Mouse (Mus musculus): ENCODE results near the gene Dnpep. TPM values are rescaled to one million over a fixed set of nuclear protein-coding genes. Genes with fewer than 3 reads are reported as not detected.

Dnpep gene
- polyA plus RNA-seq, 1 experiment from 2014 or later = 111 TPM

DNA sequence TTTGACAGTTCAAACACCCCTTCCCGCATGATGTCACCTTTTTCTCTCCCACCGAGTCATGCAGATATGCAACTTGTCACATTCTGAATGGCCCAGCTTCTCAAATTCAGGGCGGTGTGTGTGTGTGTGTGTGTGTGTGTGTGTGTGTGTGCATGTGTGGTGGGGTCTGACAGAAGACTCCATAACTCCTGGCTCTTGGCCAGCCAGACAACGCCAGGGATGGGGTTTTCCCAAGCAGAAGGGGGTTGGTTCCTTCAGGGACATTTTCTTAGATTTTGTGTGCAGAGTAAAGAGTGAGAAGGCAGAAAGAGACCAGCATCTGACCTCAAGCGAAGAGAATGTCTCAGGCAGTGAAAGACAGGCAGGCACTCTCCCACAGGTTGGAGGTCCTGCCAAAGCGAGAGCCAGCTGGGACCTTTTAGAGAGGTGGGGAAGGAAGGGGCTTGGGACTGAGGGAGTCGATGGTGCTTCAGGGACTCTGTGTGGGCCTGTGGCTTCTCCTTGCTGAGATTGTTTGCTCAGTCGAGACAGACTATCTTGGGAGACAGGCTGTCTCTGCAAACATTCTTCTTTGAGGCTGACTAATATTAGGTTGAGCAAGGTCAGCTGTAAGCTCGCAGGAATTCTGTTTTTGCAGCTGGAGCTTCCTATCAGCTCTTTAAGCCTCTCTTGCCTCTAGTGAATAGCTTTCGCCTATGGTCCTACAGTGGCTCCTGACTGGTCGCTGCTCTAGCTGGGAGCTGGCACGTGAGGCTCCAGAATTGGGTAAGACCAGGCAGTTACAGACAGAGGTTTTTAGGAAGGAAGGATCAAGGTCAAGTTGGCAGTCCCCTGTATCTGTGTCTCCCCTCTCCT is 25.1 kb downstream of the Dnpep start:
- 57% methylated on average over 12 of the region's 12 CpGs for WGBS
- H3K9me3 ChIP-seq = no peaks in the 10 kb centered on the region
- H3K9ac ChIP-seq (replicated peaks) = no peak overlapping the region
- H3K27ac ChIP-seq = 0 out of 2 replicates have a peak overlapping the region, but pooled peaks have one; percentile 50
- ATAC-seq (ENCODE audit: insufficient number of reproducible peaks, insufficient read depth, low FRiP score, low TSS enrichment, low read depth) = no peak
- H3K27me3 ChIP-seq = no peaks in the 10 kb centered on the region
- H3K36me3 ChIP-seq = no peaks in the 10 kb centered on the region
- no peak overlapping the region for H3K4me2 ChIP-seq
- H3K4me3 ChIP-seq (replicated peaks) = no peak overlapping the region
- H3K4me1 ChIP-seq (replicated peaks) = peaks cover 16% of the 10 kb centered on the region

DNA sequence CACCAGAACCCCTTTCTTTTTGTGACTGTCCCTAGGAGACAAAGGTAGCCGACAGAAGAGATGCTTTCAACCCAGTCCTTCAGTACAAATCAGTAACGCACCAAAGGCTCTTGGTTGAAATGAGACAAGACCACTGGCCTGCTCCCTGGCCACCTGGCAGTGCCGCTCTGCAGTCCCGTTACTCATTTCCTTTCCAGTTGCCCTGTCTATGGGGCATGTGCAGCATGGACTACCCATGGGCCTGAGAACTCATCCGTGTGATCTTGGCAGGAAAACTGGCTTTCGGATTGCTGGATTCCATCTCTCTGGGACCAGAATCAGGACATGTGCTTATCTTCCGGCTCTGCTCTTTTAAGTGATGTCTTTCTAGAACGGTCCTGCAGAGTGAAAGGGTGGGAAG is 26.5 kb downstream of the Dnpep start:
- Histone ChIP-seq H3K27ac (no peak overlapping the region), H3K36me3 (no peaks in the 10 kb centered on the region)
- WGBS = 89% methylated on average over 8 of the region's 8 CpGs

DNA sequence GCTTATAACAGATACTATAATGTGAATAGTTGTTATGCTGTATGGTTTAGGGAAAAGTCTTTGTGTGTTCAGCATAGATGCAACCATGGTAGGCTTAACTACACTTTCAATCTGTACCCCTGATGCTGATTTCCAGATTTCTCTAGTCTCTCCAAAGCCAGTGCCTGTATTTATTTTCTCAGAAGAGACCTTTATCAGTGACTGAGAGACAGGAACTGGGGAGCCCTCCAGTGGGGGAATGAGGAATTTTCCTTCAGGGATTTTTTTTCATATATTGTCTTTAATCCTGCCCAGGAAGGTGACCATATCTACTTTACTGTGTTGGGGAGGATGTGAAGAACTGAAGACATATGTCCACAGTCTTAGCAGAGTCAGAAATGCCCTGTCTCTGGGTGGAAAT is 27.2 kb downstream of the Dnpep start:
- H3K9ac ChIP-seq (replicated peaks) = no peak overlapping the region
- peaks cover 16% of the 10 kb centered on the region for H3K4me1 ChIP-seq (replicated peaks)
- ATAC-seq (ENCODE audit: insufficient number of reproducible peaks, insufficient read depth, low FRiP score, low TSS enrichment, low read depth) = no peak
- H3K4me3 ChIP-seq (replicated peaks) = no peak overlapping the region
- H3K27me3 ChIP-seq = peaks cover 3% of the 10 kb centered on the region; the same call in 1 of the 2 replicates
- no peak overlapping the region for H3K27ac ChIP-seq
- no peaks in the 10 kb centered on the region for H3K36me3 ChIP-seq
- no peaks in the 10 kb centered on the region for H3K9me3 ChIP-seq
- H3K4me2 ChIP-seq = no peak overlapping the region

More for the DNA sequence above, 26.5 kb downstream of the Dnpep start:
- Histone ChIP-seq H3K4me3 (replicated peaks) (no peak overlapping the region), H3K4me1 (replicated peaks) (peaks cover 16% of the 10 kb centered on the region), H3K4me2 (no peak overlapping the region), H3K27me3 (no peaks in the 10 kb centered on the region), H3K9ac (replicated peaks) (no peak overlapping the region; the same call in 1 of the 2 replicates), H3K9me3 (no peaks in the 10 kb centered on the region)
- no peak for ATAC-seq (ENCODE audit: insufficient number of reproducible peaks, insufficient read depth, low FRiP score, low TSS enrichment, low read depth)

DNA sequence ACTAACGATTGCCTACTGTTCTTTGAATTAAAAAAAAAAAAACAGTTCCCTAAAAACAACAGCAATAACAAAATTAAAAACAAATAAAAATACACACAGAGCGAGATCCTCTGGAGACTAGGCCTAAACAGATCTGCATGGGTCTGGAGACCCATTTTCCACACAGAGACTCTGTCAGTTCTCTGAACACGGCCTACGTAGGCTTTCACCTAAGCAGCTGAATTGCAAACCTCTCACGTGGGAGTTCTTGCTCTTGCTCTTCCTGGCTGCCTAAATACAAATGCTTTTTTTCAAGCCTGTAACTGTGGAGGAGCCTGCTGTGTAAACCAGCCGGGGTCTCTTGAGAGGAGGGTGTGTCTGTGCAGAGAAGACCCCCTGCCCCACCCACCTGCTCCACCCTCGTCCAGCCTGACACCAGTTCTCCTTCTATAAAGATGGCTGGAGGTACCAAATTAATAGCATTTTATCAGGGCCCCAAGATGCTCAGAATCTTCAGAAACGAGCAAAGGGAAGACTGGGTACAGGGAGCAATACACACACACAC is 27.8 kb downstream of the Dnpep start:
- peaks cover 16% of the 10 kb centered on the region for H3K4me1 ChIP-seq (replicated peaks)
- H3K9me3 ChIP-seq = no peaks in the 10 kb centered on the region
- no peak overlapping the region for H3K27ac ChIP-seq
- WGBS = 61% methylated on average over 8 of the region's 8 CpGs
- H3K9ac ChIP-seq (replicated peaks) = no peak overlapping the region
- H3K4me3 ChIP-seq (replicated peaks) = no peak overlapping the region
- no peaks in the 10 kb centered on the region for H3K36me3 ChIP-seq
- no peak for ATAC-seq (ENCODE audit: insufficient number of reproducible peaks, insufficient read depth, low FRiP score, low TSS enrichment, low read depth)
- no peak overlapping the region for H3K4me2 ChIP-seq
- H3K27me3 ChIP-seq = peaks cover 3% of the 10 kb centered on the region; the same call in 1 of the 2 replicates

DNA sequence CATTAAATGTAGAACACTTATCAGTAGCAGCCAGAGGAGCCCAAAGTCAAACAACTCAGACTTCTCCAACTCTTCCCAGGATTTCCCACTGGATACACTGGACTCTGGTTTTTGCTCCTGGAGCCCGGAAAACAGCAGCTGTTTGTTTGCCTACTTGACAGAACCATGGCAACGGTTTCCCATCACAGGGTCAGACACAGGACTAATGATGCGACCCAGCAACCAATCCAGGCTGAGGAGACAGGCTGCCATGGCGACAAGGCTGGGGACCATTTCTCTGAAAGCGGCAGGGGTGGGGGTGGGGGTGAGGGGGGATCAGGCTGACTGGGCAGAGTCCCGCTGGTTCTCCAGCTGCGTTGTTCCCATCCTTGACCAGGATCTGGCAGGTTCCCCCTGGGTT is 28.4 kb downstream of the Dnpep start:
- Histone ChIP-seq H3K9ac (replicated peaks) (no peak overlapping the region), H3K27ac (no peak overlapping the region), H3K4me3 (replicated peaks) (no peak overlapping the region), H3K36me3 (no peaks in the 10 kb centered on the region), H3K9me3 (no peaks in the 10 kb centered on the region), H3K4me2 (no peak overlapping the region), H3K4me1 (replicated peaks) (peaks cover 16% of the 10 kb centered on the region), H3K27me3 (peaks cover 3% of the 10 kb centered on the region; the same call in 1 of the 2 replicates)
- WGBS = 15% methylated on average over 7 of the region's 7 CpGs
- no peak for ATAC-seq (ENCODE audit: insufficient number of reproducible peaks, insufficient read depth, low FRiP score, low TSS enrichment, low read depth)

DNA sequence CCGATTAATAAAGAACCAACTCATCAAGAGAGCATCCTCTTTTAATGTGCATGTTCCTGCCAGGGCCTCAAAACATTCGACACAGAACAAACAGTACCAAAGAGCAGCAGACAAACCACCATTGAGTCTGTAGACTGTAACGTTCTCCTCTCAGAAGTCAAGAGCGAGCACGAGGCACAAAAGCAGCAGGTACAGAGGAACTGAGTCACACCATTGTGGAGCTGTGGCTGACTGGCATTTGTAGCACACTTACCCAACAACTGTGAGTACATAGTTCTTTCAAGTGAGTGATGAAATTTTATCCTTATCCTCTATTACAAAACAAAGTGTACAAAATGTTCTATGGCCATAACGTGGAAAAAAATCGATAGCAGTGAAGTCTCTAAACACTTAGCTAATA is 32.9 kb downstream of the Dnpep start:
- ATAC-seq (ENCODE audit: insufficient number of reproducible peaks, insufficient read depth, low FRiP score, low TSS enrichment, low read depth) = no peak
- Histone ChIP-seq H3K4me2 (no peak overlapping the region), H3K9ac (replicated peaks) (no peak overlapping the region), H3K36me3 (no peaks in the 10 kb centered on the region), H3K27ac (no peak overlapping the region), H3K4me3 (replicated peaks) (no peak overlapping the region), H3K27me3 (peaks cover 3% of the 10 kb centered on the region; the same call in 1 of the 2 replicates), H3K9me3 (0 out of 2 replicates have a peak, but pooled peaks cover 6% of the 10 kb centered on the region), H3K4me1 (replicated peaks) (no peaks in the 10 kb centered on the region)
- WGBS = 86% methylated on average over 7 of the region's 7 CpGs

DNA sequence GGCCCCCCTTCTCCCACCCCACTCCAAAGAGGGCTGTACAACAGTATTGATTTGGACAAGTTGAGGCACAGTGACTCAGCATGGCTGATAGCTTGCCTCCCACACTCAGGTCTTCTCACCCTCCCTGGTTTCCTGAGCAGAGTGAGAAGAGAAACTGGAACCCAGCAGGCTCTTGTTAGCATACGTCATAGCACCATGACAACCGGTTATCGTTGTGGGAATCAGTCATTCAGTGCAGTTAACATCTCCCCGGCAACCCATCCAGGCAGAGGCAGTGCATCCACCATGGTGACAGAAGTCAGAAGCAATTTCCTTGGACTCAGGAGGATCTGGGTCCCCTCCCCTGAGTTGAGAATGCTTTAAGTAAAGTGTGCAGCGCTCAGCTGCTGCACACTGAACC is 34.8 kb downstream of the Dnpep start:
- Histone ChIP-seq H3K9me3 (0 out of 2 replicates have a peak, but pooled peaks cover 6% of the 10 kb centered on the region), H3K27ac (no peak overlapping the region), H3K4me1 (replicated peaks) (no peaks in the 10 kb centered on the region), H3K4me2 (no peak overlapping the region), H3K27me3 (peaks cover 15% of the 10 kb centered on the region), H3K36me3 (no peaks in the 10 kb centered on the region), H3K9ac (replicated peaks) (no peak overlapping the region), H3K4me3 (replicated peaks) (no peak overlapping the region)
- no peak for ATAC-seq (ENCODE audit: insufficient number of reproducible peaks, insufficient read depth, low FRiP score, low TSS enrichment, low read depth)
- WGBS = 86% methylated on average over 5 of the region's 5 CpGs

DNA sequence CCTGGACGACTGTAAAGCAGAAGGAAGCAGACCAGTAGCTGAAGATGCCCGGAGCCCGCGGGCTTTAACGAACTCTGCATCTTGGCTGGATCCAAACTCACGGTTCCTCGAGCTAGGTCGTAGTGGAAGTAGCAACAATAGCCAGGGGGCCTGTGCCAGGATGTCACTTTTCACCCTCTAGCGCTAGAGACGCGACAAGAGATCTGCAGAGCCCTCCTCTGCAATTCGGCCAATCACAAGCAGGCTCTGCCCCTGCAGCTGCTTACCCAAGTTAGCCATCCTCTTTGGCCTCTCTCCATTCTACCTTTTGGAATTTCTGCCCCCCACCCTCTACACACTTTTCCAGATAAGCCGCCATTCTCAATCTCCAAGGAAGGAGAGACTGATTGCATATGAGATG is 39.6 kb downstream of the Dnpep start, which contains the start of gene Resp18:
Resp18 (minus strand) TSS at position 188 of the 400 bp plus-strand sequence.
- Histone ChIP-seq H3K4me2 (no peak within 1 kb of the TSS), H3K36me3 (no peaks in the 10 kb centered on the region), H3K27me3 (peaks cover 37% of the 10 kb centered on the region), H3K27ac (no peak within 1 kb of the TSS), H3K9me3 (0 out of 2 replicates have a peak, but pooled peaks cover 6% of the 10 kb centered on the region), H3K9ac (replicated peaks) (no peak within 1 kb of the TSS), H3K4me1 (replicated peaks) (no peaks in the 10 kb centered on the region), H3K4me3 (replicated peaks) (no peak within 1 kb of the TSS)
- 3% methylated on average over 13 of the region's 13 CpGs for WGBS
- no peak for ATAC-seq (ENCODE audit: insufficient number of reproducible peaks, insufficient read depth, low FRiP score, low TSS enrichment, low read depth)

DNA sequence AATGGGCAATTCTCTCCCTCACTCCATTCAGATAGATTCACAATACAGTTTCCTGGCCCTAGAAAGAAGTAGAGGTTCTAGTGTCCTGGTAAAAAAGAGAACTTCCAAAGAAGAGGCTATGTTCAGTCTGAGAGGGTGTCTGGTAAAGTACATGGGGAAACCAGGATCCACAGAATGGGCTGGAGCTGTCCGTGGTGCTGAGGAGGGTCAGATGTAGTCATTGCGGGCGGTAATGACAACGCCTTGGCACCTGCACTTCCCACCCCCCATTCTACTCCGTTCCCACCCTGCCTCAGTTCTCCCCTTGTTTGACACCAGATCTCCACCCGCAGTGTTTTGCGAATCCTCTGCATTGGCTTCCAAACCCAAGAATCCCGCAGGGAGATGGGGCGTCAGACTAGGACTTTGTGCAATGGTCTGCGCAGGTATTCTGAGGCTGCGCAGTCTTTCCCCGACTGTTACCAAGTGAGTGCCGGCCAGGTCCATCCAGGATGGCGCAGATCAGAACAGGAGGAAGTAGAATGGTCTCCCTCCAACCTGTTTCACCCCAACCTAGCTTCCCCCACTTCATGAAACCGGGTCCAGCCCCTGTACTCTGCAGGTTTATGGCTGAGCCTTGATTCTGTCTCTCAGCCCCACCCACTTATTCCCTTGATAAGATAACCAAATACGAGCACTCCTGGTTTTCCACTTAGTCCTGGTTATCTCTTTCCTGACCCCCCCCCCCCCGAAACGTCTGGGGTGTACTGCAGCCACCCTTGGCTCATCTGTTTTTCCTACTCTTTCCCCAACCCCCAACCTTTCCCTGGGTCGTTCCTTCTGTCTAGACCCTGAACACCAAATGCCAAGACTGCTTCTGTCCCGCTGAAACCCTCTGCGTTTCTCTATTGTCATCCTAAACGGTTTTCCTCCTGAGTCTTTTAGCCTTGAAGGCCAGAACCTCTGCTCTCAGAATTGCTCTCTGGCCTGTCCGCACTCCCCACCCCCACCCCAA is 40.3 kb downstream of the Dnpep start:
- ATAC-seq (ENCODE audit: insufficient number of reproducible peaks, insufficient read depth, low FRiP score, low TSS enrichment, low read depth) = no peak
- peaks cover 40% of the 10 kb centered on the region for H3K27me3 ChIP-seq
- H3K9me3 ChIP-seq = 0 out of 2 replicates have a peak, but pooled peaks cover 6% of the 10 kb centered on the region
- H3K36me3 ChIP-seq = no peaks in the 10 kb centered on the region
- no peak overlapping the region for H3K4me3 ChIP-seq (replicated peaks)
- no peak overlapping the region for H3K9ac ChIP-seq (replicated peaks)
- no peak overlapping the region for H3K27ac ChIP-seq
- H3K4me1 ChIP-seq (replicated peaks) = no peaks in the 10 kb centered on the region
- WGBS = 7% methylated on average over 23 of the region's 23 CpGs
- no peak overlapping the region for H3K4me2 ChIP-seq

DNA sequence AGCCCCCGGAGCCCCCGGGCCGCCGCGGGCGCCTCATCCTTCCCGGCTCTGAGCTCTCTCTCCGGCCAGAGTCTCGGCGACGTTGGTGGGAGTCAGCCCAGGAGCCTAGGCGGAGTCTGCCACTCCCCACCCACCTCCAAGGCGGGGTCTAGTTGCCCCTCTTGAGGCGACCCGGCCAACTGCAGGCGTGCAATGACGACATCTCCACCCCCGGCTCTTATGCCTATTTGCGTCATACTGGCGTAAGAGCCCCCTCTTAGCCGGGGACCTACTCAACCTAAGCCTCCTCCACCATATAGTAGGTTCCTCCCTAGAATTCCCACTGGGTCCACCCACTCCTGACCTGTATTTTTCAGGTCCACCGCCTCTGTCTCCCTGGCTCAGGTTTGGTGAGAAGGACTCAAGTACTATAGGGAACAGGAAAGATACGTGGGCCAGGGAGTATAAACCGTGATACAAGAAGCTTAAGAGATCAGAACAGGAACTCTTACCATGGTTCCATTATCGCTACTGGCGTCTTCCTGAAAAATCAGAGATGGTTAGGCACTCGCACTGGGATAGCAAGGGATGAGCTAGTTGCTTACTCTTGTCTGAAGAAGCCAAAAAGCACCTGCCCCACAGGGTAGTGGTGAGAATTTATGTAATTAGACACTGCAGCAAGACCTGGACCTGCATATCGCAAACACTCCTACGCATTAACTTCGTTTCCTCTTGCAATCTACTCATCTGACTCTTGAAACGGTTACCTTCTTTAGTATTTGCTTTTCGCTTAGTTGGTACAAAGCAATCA is 53.5 kb downstream of the Dnpep start, which contains the start of gene Ptprn:
Ptprn (minus strand) TSS at position 412 of the 790 bp plus-strand sequence.
- peak within 1 kb of the TSS; percentile 18; the same call in 1 of the 2 replicates for H3K4me3 ChIP-seq (replicated peaks)
- no peak within 1 kb of the TSS for H3K9ac ChIP-seq (replicated peaks)
- no peaks in the 10 kb centered on the region for H3K4me1 ChIP-seq (replicated peaks)
- no peaks in the 10 kb centered on the region for H3K36me3 ChIP-seq
- peaks cover 66% of the 10 kb centered on the region for H3K27me3 ChIP-seq
- 12% methylated on average over 32 of the region's 32 CpGs for WGBS
- no peak within 1 kb of the TSS for H3K27ac ChIP-seq
- ATAC-seq (ENCODE audit: insufficient number of reproducible peaks, insufficient read depth, low FRiP score, low TSS enrichment, low read depth) = no peak
- peak within 1 kb of the TSS; percentile 26; the same call in 1 of the 2 replicates for H3K4me2 ChIP-seq
- no peaks in the 10 kb centered on the region for H3K9me3 ChIP-seq
